Mouse (Mus musculus) urinary bladder, adult 2 months (tissue): Measurements from ENCODE around the gene Gm20388. TPM values are rescaled to one million over a fixed set of nuclear protein-coding genes. Genes with fewer than 3 reads are reported as not detected.

Experiments
- DNase-seq: peaks from one replicate; pipeline ENCODE4 v3.0.0; 2022; ENCODE audit warnings: low spot score
- polyA plus RNA-seq: library from polyadenylated mRNA; depleted of rRNA; stranded (reverse); fragments of >200 nt; gene quantifications from 2 replicates; pipeline ENCODE4 v1.2.3, GENCODE M21; 2012

Gene Gm20388
- polyA plus RNA-seq, 1 experiment, result 50.2 TPM

DNA sequence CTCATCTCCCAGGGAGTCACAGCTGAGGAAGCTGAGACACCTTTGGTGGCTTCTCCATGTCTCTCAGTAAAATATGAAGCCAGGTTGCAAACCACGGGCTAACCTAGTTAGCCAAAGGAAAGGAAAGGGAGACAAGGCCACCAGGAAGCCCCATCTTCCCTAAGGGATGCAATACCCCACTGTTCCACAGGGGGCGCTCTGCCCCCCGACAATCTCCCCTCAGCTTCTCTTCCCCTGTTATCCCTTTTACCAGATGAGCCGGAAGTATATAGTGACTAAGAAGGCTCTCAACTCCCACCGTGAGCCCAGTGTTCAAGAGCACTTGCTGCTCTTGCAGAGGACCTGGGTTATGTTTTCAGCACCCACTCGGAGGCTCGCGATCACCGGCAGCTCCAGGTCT, 1463.6 kb downstream of the Gm20388 start:
- no peak for DNase-seq

DNA sequence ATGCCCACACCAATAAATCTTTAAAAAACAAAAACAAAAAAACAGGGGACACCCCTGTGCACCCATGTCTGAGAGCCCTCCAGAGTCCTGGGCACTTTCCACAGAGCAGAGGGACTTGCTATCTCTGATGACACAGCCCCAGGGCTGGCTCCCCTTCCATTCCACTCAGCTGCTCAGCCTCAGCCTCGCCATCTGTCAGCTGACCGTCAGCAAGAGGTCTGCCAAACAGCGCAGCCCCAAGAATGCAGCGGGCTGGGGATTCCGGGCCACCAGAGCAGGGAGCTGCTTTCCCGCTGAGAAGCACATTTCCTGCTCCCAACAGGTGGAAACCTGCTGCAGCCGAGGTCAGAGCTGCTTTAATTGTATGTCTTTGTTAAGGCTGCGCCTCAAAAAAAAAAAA, 1464.1 kb downstream of the Gm20388 start:
- no peak for DNase-seq

DNA sequence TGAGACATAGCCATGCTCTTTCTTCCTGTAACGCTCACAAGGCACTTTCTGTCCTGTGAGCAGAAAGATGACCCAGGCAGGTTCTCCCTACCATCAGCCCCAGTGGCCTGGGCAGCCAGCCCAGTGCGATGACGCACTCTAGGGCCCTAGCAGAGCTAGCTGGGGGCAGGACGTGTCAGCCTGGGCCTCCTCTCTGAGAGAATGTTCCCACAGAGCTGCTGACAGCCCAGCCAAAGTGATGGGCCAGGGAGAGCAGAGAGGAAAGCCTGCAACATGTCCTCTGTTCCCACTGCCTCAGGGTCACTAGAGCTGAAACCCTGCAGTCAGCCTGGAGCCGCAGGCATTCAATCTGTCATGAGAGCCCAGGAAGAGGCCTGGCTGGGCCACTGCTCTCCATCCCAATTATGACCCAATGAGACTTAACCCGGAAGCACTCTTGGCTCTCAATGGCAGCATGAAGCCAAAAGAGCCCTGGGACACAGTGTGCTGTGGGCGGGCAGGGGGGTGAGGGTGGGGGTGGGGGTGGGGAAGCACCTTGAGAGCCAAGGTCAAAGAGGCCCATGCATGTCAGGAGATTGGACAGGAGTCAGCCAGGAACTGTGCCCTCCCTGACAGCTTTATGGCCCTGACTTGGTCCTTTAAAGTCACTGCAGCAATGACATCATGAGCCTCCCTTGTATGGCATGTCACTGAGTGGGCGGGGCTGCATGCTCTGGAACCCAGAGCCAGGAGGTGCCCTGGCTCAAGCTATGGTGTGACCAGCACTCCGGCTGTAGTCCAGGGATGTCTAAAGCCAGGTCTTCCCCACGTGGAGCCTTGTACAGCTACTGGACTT, 1465.7 kb downstream of the Gm20388 start:
- no peak for DNase-seq

DNA sequence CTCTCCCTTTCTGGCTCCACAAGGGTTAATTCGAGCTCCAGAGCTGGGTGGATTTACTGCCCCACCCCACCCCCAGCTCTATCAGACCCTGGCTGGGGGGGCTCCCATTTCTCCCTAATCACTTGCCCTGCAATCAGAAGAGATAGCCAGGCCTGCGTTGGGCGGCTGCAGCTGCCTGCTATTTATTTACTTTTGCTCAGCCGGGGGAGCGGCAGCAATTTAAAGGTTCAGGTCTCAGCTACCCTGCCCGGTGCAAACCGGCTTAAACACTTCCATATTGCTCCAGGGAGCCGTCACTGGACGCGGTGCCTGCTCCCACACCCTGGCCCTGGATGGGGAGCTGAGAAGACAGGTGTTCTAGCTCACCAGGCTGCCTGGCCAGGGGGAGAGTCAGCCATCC, 1467.0 kb downstream of the Gm20388 start:
- DNase-seq, result no peak

DNA sequence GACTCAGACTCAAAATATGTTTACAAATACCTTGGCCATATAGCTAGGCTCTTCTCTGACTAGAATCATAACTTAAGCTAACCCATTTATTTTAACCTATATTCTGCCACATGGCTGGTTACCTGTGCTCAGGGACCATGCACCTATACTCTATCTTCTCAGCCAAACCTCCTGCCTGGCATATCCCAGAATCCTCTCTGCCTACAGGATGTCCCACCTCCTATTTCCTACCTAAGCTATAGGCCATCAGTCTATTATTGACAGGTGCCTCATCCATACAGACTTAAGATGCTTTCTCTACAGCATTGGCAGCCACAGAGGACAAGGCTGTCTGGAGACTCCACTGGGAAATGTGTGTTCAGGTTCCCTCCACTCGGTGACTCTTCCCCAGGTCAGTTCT, 1468.7 kb downstream of the Gm20388 start:
- DNase-seq, result no peak

DNA sequence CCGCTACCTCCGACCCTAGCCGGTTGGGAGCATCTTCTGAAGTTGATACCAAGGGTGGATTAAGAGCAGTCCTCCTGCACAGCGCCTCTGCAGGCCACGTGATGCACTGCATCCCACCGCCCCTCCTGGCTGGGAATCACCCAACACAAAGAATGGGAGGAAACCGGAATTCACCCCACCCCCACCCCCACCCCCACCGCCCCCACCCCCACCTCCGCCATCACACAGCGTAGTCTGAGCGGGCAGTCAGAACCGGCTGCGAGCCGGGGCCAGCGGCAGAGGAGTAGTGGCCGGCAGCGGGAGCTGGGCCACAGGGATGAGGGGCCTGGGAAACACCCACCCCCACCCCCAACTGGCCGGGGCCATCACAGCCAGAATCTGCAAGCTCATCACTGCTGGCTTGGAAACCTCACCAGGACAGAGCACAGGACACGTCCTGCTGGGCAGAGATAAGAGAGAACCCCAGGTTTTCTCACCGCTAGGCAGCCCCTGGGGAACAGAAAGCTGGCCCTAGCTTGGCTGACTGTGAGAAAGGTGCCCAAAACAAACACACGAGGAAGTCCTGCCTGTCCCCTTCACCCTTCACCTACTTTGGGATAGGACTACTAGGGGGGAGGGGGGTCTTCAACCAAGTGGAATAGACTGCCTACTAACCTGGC, 1472.1 kb downstream of the Gm20388 start:
- DNase-seq, result no peak

DNA sequence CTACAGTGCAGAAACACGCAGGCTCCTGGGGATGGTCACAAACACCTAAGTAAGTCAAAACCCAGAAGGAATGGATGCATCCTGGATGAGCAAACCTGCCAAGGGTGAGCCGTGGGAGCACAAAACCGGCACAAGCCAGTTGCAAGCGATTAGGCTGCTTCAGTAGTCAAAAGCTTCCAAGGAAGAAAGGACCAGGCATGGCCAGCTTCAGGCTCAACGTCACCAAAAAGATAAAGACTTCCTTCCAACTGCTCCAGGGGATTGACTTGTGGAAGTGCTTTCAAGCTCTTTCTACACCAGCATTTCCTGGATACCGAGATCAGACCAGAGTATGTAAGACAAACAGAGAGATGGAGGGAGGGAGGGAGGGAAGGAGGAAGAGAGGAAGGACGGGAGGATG, 1474.9 kb downstream of the Gm20388 start:
- no peak for DNase-seq

DNA sequence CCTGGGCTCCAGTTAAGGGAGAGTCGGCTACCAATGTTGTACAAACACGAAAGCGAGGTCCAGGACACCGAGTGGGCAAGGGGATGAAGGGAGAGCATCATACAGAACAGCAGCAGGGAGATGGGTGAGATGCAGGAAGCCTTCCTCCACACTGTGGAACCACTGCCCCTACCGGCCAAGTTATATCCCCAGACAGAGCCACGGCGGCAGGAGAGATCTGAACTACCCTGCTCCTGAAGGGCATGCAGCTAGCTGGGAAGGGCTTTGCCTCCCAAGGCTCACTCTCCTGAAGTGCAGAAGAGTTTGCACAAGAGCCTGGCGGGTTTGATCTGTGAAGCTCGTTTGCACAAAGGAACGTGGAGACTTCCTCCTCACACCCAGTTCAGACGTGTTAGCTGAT, 1480.0 kb downstream of the Gm20388 start:
- DNase-seq, result no peak

DNA sequence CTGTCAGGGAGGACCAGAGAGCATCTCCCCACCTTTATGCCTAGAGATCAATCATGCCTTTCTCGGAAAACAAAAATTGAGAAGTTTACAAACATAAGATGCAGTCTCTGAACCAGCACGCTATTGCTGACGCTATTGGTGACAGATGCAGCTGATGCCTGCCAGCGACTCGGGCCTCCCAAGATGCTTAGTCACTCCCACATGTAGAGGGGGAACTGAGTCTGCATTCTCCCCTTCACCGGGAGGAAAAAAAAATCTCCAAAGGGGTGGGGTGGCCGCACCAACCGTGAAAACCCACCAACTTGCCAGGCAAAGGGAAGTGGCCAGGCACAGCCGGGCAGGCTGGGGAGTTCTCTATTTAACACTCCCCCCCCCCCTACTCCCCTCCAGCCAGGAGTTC, 1480.6 kb downstream of the Gm20388 start:
- DNase-seq, result no peak

DNA sequence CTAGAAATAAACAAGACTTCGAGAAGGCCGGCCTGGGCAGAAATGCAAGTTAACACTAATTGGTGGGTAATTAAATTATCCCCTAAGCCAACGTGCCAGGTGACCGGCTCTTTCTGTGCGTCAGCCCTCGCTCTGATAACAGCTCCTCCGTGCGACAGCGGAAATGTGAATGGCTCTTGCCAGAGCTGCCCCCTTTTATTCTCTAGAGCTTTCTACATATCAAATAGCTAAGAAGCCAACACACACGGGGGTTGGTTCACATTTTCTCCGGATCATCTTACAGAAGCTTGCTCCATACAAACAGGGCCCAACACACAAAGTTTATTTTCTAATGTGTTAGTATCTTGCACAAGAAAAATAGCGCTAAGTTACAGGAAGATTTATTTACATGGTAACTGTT, 1481.1 kb downstream of the Gm20388 start:
- no peak for DNase-seq

DNA sequence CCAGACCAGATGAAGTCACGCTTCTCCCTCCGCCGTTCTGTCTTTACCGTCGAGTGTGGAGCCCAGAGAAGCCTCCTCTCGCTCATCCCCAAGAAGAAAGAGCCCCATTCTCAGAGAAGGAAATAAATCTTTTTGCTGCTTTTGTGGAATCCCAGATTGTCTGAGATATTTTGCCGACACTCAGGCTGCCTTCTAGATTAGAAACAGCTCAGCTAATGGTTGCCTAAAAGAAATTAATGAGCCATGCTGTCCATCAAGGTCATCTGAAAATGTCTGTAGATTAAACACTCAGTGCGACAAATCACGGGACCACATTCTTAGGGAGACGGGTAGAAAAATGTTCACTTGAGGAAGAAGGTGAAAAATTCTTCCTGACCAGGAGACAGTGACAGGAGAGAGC, 1481.8 kb downstream of the Gm20388 start:
- no peak for DNase-seq

DNA sequence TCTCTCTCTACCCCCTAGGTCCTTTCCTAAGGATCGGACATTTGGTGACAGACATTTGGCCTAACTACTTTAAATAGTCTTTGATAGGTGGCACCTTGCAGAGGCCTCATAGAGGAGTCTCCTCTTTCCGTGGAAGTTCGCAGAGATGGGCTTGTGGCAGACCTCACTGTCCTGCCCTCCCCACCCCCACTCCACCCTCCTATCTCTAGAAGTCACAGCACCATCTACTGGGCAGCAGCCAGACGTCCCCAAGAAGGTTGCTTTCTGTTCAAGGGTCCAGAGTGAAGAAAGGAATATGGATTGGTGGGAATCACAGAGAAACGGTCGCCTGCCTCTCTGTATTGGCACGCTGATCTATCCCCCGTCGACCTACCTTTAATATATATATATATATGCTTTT, 1482.5 kb downstream of the Gm20388 start:
- no peak for DNase-seq

DNA sequence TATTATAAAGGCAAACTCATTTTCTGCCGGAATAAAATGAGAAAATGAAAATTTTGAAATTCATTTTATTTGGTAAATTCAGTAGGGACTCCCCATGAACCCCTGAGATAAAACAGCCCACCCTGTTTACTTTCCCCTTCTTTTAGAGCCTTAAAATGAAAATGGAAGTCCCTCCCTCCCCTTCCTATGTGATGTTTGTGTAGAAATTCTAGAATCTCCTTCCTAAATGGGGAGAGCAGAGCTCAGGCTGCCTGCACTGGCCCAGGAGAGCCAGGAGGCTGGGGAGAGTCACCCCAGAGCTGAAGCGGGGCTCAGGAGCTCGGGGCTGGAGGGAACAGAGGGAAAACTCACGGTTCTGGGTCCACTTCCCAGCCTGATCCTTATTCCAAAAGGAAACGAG, 1484.0 kb downstream of the Gm20388 start:
- no peak for DNase-seq

DNA sequence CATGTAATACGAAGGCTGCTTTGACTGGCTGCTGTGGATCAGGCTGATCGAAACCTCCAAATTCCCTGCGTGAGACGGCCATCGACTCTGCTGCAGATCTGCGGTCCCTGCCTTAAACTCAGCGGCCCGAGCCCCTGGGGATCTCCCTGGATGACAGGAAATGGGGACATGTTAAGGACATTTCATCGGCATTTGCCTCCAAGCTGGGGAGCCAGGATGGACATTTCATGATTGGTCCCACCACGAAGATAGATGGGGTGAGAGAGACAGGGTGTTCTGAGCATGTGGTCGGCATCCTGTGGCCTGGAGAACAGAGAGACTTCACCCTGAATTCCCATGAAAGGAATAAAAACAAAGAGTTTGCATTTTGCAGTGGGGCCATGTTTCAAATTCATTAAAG, 1484.7 kb downstream of the Gm20388 start:
- DNase-seq, result no peak

DNA sequence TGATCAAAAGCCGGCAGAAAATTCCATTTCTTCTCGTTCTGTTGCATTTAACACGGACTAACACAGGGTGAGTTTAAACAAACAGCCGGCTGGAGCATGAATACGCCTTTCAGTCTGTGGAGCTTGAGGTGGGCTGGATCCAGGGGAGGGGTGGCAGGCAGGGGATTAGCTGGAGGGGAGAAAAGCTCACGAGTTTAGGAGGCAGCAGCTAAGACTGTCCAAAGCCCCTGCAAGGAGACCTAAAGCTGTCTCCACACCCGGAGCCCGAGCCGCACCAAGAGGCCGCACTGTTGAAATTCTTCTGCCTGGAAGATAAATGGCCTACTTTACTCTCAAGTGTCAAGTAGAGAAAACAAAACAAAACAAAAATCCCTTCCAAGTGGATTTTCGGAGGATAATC, 1485.5 kb downstream of the Gm20388 start:
- no peak for DNase-seq

DNA sequence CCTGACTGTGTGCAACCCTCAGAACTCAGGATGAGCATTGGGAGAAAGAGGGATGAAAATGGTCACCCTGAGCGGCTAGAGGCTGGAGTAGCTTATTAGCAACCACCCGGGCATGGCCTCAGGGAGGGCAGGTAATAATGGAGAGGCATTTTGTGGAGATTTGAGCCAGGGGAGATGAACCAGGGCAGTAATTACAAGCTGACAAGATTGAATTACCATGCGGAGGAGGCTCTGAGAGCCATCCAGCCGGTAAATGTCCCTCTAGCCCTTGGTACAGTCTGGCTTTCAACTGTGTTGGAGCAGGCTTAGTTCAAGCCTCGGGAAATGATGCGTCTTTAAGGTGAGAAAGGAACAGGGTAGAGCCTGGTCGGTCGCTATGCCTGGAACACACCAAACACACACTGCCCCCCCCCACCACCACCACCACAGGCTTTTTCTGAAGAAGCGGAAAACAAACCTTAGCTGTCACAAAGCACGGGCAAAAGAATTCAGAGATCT, 1486.6 kb downstream of the Gm20388 start:
- DNase-seq, result no peak

DNA sequence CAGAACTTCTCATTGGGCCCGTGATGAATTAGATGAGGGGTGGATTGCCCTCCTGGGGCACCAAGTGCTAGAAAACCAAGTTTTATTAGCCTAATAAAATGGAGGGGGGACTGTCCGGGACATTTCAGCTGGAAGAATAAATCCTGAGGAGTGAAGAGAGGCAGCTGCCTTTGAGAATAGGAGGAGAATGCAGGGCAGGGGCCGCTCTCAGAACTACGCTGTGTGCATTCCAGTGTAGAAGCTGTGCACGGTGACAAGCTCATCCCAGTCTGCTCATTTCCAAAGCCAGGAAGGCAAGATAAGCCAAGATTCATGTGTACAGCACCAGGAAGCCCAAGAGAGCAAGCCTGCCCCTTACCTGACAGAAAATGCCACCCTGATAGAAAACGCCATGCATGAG, 1487.4 kb downstream of the Gm20388 start:
- no peak for DNase-seq

DNA sequence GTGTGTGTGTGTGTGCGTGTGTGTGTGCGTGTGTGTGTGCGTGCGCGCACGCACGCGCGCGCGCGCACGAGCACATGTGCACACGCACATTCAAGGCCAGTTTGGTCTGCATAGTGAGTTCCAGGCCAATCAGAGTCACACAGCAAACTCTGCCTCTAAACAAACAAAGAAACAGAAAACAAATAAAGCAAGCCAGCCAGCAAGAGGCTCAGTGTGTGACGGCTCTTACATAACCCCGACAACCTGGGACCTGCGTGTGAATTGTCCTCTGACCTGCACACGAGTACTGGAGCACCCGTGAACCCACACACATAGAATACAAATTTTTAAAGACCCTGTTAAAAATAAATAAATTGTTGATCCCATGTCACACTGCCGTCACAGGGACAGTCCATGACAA, 1488.1 kb downstream of the Gm20388 start:
- no peak for DNase-seq

DNA sequence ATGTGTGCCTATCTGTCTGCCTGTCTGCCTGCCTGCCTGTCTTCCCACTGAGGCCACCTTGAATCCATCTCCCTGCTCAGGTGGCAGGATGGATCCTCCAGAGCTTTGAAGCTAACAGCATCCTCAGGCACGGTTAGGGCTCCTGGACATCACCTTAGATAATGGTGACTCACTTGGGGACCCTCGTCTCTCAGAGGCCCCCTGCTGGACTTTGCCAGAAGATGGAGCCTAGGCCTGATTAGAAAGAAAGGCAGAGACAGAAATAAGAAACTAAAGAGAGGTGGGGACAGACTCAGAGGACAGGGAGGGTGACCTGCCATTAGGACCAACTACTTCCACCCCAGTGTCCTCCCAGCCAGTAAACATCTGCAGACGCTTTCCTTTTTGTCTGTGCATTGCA, 1488.5 kb downstream of the Gm20388 start:
- DNase-seq, result no peak

DNA sequence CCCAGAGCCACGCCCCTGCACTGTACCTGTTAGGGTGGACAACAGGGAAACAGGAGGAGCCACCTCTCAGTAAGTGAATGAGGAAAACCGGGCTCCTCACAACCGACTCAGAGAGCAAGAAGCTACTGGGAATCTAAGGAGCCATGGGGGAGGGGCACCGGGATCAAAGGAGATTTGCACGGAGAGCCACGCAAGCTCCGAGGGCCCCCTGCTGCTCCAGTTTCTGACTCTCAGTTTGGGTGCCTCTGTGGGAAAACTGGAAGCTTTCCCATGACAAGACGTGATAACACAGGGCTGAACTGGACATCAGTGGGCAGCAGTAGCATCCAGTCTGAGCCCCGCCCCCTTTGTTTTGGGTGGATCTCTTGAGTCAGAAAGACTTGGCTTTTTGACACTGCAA, 1489.9 kb downstream of the Gm20388 start:
- DNase-seq, result no peak

DNA sequence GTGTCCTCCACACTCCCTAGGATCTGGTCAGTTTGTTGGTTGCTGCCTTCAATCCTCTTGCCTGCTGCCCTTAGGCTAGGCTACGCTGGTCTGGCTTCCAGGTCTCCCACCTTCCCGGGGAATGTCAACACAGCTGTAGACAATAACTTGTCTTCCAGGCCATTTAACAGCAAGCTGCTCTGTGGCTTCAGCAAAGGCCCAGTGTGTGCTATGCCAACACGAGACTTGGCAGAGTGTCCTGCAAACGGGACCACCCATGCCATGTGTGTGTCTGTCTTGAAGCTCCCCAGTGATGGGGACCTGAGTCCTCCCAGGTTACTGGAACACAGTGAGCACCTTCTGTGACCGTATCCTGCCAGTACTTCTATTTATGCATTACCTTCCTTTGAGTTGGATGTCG, 1493.2 kb downstream of the Gm20388 start:
- no peak for DNase-seq

DNA sequence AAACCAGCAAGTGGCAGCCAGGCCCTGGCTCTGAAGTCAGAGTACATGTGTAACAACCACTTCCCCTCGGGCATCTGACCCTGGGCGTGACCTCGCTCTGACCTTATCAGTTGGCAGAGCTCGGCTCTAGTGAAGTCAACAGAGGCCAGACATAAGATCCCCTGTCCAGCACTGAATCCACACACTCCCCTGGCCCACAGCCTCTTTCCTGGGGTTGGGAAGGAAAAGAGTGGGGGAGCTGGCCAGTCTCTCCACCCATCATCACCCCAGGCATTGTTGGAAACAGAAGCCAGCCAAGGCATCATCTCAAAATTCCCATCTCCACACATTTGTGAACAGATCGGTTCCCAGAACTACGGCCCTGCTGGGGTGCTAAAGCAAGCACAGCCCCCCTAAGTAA, 1507.4 kb downstream of the Gm20388 start:
- DNase-seq, result no peak

DNA sequence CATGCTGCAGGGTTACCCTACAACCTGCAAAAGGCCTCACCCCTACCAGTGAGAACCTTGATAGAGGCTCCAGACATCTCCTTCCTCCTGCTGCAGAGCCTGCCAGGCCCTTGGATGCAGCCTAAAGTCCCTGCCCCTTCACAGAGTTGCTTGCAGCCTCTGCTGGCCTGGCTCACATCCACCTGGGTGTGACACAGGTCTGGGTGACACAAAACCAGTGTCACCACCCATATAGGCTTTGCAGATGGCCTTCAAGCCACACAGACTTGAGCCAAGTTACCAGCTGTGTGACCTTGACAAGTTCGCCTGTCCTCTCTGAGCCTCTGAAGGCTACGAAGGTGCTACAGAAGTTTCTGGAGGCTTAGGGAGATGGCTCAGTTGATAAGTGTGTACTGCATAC, 1508.9 kb downstream of the Gm20388 start:
- no peak for DNase-seq
